16 mouse cellular contexts compared by ENCODE assay signal in the genomic region with DNA sequence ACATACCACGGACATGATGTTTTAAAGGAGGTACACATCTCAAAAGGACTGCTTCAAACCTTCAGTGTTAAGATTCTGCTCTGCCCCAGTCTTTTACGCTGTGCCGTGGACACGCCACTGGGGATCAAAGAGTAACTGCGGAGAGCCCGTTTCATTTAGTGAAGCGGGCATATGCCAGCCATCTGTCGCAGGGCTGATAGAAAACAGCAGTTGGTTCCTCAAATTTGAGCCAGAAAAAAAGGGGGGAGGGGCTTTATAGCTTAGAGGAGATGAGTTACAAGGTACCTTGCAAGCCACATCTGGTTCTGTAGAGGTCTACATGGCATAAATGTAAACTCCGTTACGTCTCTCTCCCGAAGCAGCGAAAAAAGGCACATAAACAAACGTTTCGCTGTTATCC. TPM values are rescaled to one million over a fixed set of nuclear protein-coding genes. Genes with fewer than 3 reads are reported as not detected.
A peak's percentile ranks its signal among the peaks of the same experiment; 100 is the strongest.
DNase-seq lines count a peak whose midpoint lies in the region; ATAC-seq and TF ChIP-seq lines count a peak whose summit lies in the region.
"Had no signal": no experiment of that assay in that cellular context is flagged by ENCODE, and none has a peak within 500 bp of the region (broad histone marks: within the 10 kb centered on the region; RNA-seq: fewer than 3 reads in every experiment).

No protein-coding gene starts in this region.

- H3K27me3 ChIP-seq in intestine, embryonic 14.5 days (replicated peaks; ENCODE audit: control insufficient read depth, insufficient read depth, low read length): peaks cover 7% of the 10 kb centered on the region; the same call in 1 of the 2 replicates
- H3K27me3 ChIP-seq in intestine, postnatal 0 days (replicated peaks; ENCODE audit: control insufficient read depth, insufficient read depth, low read length): peaks cover 11% of the 10 kb centered on the region
- H3K27me3 ChIP-seq in limb, embryonic 13.5 days: no peaks in the 10 kb centered on the region
- H3K27me3 ChIP-seq: midbrain, embryonic 15.5 days had no signal

- no peaks in the 10 kb centered on the region for H3K36me3 ChIP-seq in intestine, embryonic 14.5 days (ENCODE audit: control insufficient read depth, insufficient read depth, low read length)
- H3K36me3 ChIP-seq in intestine, postnatal 0 days (ENCODE audit: control insufficient read depth, insufficient read depth): no peaks in the 10 kb centered on the region
- H3K36me3 ChIP-seq in limb, embryonic 13.5 days: 0 out of 2 replicates have a peak, but pooled peaks cover 3% of the 10 kb centered on the region
- H3K36me3 ChIP-seq: liver, embryonic 15.5 days; midbrain, embryonic 15.5 days; neural tube, embryonic 13.5 days had no signal

- no peak overlapping the region for H3K4me3 ChIP-seq in intestine, embryonic 14.5 days (ENCODE audit: low read depth, low read length)
- no peak overlapping the region for H3K4me3 ChIP-seq in intestine, postnatal 0 days (ENCODE audit: low read depth, low read length)
- H3K4me3 ChIP-seq in limb, embryonic 13.5 days: no peak overlapping the region
- H3K4me3 ChIP-seq: heart, adult 2 months; liver, embryonic 15.5 days; midbrain, embryonic 15.5 days; neural tube, embryonic 13.5 days had no signal

- no peak for TF ChIP-seq CTCF in intestine, postnatal 0 days (IDR thresholded peaks at IDR 0.05; ENCODE audit: low read depth)

- H3K4me1 ChIP-seq in intestine, embryonic 14.5 days (replicated peaks; ENCODE audit: control insufficient read depth, insufficient read depth, low read length): peaks cover 5% of the 10 kb centered on the region
- H3K4me1 ChIP-seq in intestine, postnatal 0 days (replicated peaks; ENCODE audit: control insufficient read depth, insufficient read depth, low read length): no peaks in the 10 kb centered on the region
- H3K4me1 ChIP-seq in limb, embryonic 13.5 days: peaks cover 42% of the 10 kb centered on the region

- ATAC-seq in intestine, embryonic 14.5 days (replicated peaks; ENCODE audit: low FRiP score, low TSS enrichment, low read depth): no peak
- ATAC-seq in intestine, postnatal 0 days: no peak
- ATAC-seq in limb, embryonic 13.5 days (ENCODE audit: low FRiP score, low read depth): no peak
- ATAC-seq: activated CD4-positive, CD25-positive, alpha-beta regulatory T cell, adult 4 months; midbrain, embryonic 15.5 days had no signal

- no peak overlapping the region for H3K27ac ChIP-seq in intestine, embryonic 14.5 days (ENCODE audit: low read depth)
- H3K27ac ChIP-seq in intestine, postnatal 0 days (ENCODE audit: low read depth, low read length): no peak overlapping the region
- H3K27ac ChIP-seq in limb, embryonic 13.5 days: peak overlapping the region; percentile 58; the same call in 1 of the 2 replicates
- H3K27ac ChIP-seq: heart, adult 2 months; liver, embryonic 15.5 days; midbrain, embryonic 15.5 days; neural tube, embryonic 13.5 days had no signal

- peak; percentile 72 to 81 for DNase-seq in cerebellum, postnatal 10 days
- DNase-seq in cerebellum, adult 9-11 months: no peak
- no peak for DNase-seq in intestine, embryonic 14.5 days (ENCODE audit: low spot score)
- DNase-seq in forelimb bud, embryonic 11.5 days (ENCODE audit: low read depth, low spot score): peak; percentile 91
- no peak for DNase-seq in lung, postnatal 36 days
- DNase-seq in right cerebral cortex, adult 18-20 months: no peak
- DNase-seq: cerebellum, adult 18-20 months; heart, adult 2 months; kidney, adult 8-10 months; thymus, postnatal 36 days had no signal

- 46% methylated on average over 14 of the region's 14 CpGs for WGBS in intestine, embryonic 14.5 days
- 68% methylated on average over 14 of the region's 14 CpGs for WGBS in intestine, postnatal 0 days
- WGBS in limb, embryonic 13.5 days: 13% methylated on average over 14 of the region's 14 CpGs

- H3K9ac ChIP-seq in intestine, embryonic 14.5 days (ENCODE audit: low read length): no peak overlapping the region
- no peak overlapping the region for H3K9ac ChIP-seq in intestine, postnatal 0 days (ENCODE audit: low read depth, low read length)
- H3K9ac ChIP-seq in limb, embryonic 13.5 days: no peak overlapping the region
- H3K9ac ChIP-seq: liver, embryonic 15.5 days; midbrain, embryonic 15.5 days; neural tube, embryonic 13.5 days had no signal

- H3K4me2 ChIP-seq in intestine, embryonic 14.5 days (ENCODE audit: low read length): peak overlapping the region; percentile 30; the same call in 1 of the 2 replicates
- no peak overlapping the region for H3K4me2 ChIP-seq in intestine, postnatal 0 days (replicated peaks; ENCODE audit: low read depth)
- peak overlapping the region; percentile 52 for H3K4me2 ChIP-seq in limb, embryonic 13.5 days (replicated peaks)
- H3K4me2 ChIP-seq: liver, embryonic 15.5 days; midbrain, embryonic 15.5 days; neural tube, embryonic 13.5 days had no signal

- H3K9me3 ChIP-seq in intestine, embryonic 14.5 days (ENCODE audit: control insufficient read depth, low read length): no peaks in the 10 kb centered on the region
- H3K9me3 ChIP-seq in intestine, postnatal 0 days (ENCODE audit: control insufficient read depth): no peaks in the 10 kb centered on the region
- H3K9me3 ChIP-seq in limb, embryonic 13.5 days: no peaks in the 10 kb centered on the region
- H3K9me3 ChIP-seq: liver, embryonic 15.5 days; midbrain, embryonic 15.5 days; neural tube, embryonic 13.5 days had no signal

RNA-seq across cellular contexts. Expression of gene Wif1, which starts 7.2 kb away (rescaled TPM):
- 0.60 and 0.69 TPM in 2 replicates for polyA plus RNA-seq in intestine, embryonic 14.5 days (2014; fragmentation: Nextera tagmentation; extraction: Ambion mirVana)
- polyA plus RNA-seq in intestine, postnatal 0 days (2015; fragmentation: Nextera tagmentation; extraction: Ambion mirVana): 0.65 and 1.2 TPM in 2 replicates
- 91.3 and 119 TPM in 2 replicates for polyA plus RNA-seq in limb, embryonic 13.5 days (2015; fragmentation: Nextera tagmentation; extraction: Ambion mirVana)
- polyA plus RNA-seq: activated CD4-positive, CD25-positive, alpha-beta regulatory T cell, adult 4 months had no signal

Comparison
In these comparisons a context has a peak if more than half of its experiments do, and no peak if none do; other contexts are left out.
1. DNase-seq: peak in cerebellum, postnatal 10 days (2 of 2) and forelimb bud, embryonic 11.5 days (single experiment); none in cerebellum, adult 9-11 months (single experiment), intestine, embryonic 14.5 days (single experiment), lung, postnatal 36 days (single experiment) and right cerebral cortex, adult 18-20 months (single experiment).
2. RNA of gene Wif1, which starts 7.2 kb away (polyA plus RNA-seq): 91.3 to 119 TPM in limb, embryonic 13.5 days; 0.65 to 1.2 TPM in intestine, postnatal 0 days and 0.60 to 0.69 TPM in intestine, embryonic 14.5 days; every median in the first group is over 10 times any median in the second.